Mouse (Mus musculus): ENCODE results near the gene Atp6v0a2. TPM values are rescaled to one million over a fixed set of nuclear protein-coding genes. Genes with fewer than 3 reads are reported as not detected.

Gene Atp6v0a2
- total RNA-seq, 2 experiments from 2014 or later: 59.3 to 59.9 TPM

Other genes with a start within 250 kb of the Atp6v0a2 start
- 100 to 1,000 TPM; 133 to 135 TPM for gene Sbno1, start 202.6 kb upstream of the Atp6v0a2 start, total RNA-seq (2021)
- 10 to 100 TPM; 48.1 to 60.6 TPM for gene Kmt5a, start 188.6 kb upstream of the Atp6v0a2 start, total RNA-seq (2021)
- 10 to 100 TPM; 23.1 to 24.1 TPM for gene Rilpl2, start 150.2 kb upstream of the Atp6v0a2 start, total RNA-seq (2021)
- 10 to 100 TPM; 19.7 to 22.3 TPM for gene Snrnp35, start 145.4 kb upstream of the Atp6v0a2 start, total RNA-seq (2021)
- gene Rilpl1, start 97.2 kb upstream of the Atp6v0a2 start, total RNA-seq (2021): 10 to 100 TPM; 41.6 TPM
- gene Tmed2, start 87.9 kb upstream of the Atp6v0a2 start, total RNA-seq (2021): 100 to 1,000 TPM in 1 of 2 experiments, 10 to 100 TPM in 1; 98.4 to 100 TPM
- 10 to 100 TPM; 22.8 to 25.5 TPM for gene Ddx55, start 75.7 kb upstream of the Atp6v0a2 start, total RNA-seq (2021)
- 10 to 100 TPM; 43.0 to 43.4 TPM for gene Eif2b1, start 49.4 kb upstream of the Atp6v0a2 start, total RNA-seq (2021)
- gene Gtf2h3, start 49.4 kb upstream of the Atp6v0a2 start, total RNA-seq (2021): 10 to 100 TPM; 28.5 to 33.2 TPM
- gene Dnah10, start 96.5 kb downstream of the Atp6v0a2 start, total RNA-seq (2021): under 1 TPM; 0.60 to 0.97 TPM
- gene Ccdc92, start 233.8 kb downstream of the Atp6v0a2 start, total RNA-seq (2021): 10 to 100 TPM; 45.9 to 49.2 TPM
- gene Zfp664, start 234.1 kb downstream of the Atp6v0a2 start, total RNA-seq (2021): 10 to 100 TPM; 58.3 to 58.8 TPM